Mouse (Mus musculus) lung, postnatal 0 days (tissue): ENCODE measurements around the gene Hist2h3c1. TPM values are rescaled to one million over a fixed set of nuclear protein-coding genes. Genes with fewer than 3 reads are reported as not detected.
"Not testable (repeated sequence)": the region's sequence is repeated elsewhere in the genome, so short reads cannot be mapped to it uniquely, and the experiment has no call there.

Source experiments
- ATAC-seq: fragments of 200-750 bp; cut with Nextera tagmentation; 2 replicates; pipeline ENCODE4 v1.8.0; 2017; ENCODE audit warnings: moderate library complexity
- DNase-seq: peaks from one replicate; pipeline ENCODE4 v3.0.0-alpha.2; 2016; ENCODE audit warnings: low spot score
- H3K27ac ChIP-seq: fragments of 300-500 bp; sonication (generic); 2 replicates; pipeline ENCODE4 v1.5.1; 2014; ENCODE audit warnings: antibody characterized with exemption, mild to moderate bottlenecking, low read length, mixed read lengths
- H3K27me3 ChIP-seq: fragments of 300-500 bp; sonication (generic); replicated peaks from 2 replicates; pipeline ENCODE4 v1.6.1; 2014; ENCODE audit warnings: low read length, mixed read lengths; ENCODE audit not compliant: insufficient read depth
- H3K36me3 ChIP-seq: fragments of 300-500 bp; sonication (generic); 2 replicates; pipeline ENCODE4 v1.6.1; 2014; ENCODE audit warnings: low read length, mixed read lengths; ENCODE audit not compliant: insufficient read depth
- H3K4me1 ChIP-seq: fragments of 300-500 bp; sonication (generic); 2 replicates; pipeline ENCODE4 v1.6.1; 2014; ENCODE audit warnings: antibody characterized with exemption, low read depth, low read length, mixed read lengths; ENCODE audit not compliant: insufficient read depth
- H3K4me2 ChIP-seq: fragments of 300-500 bp; sonication (generic); replicated peaks from 2 replicates; pipeline ENCODE4 v1.6.1; 2014; ENCODE audit warnings: low read depth, mild to moderate bottlenecking, low read length, moderate library complexity, mixed read lengths
- H3K4me3 ChIP-seq: fragments of 300-500 bp; sonication (generic); 2 replicates; pipeline ENCODE4 v1.5.1; 2014; ENCODE audit warnings: low read depth, low read length
- H3K9ac ChIP-seq: fragments of 300-500 bp; sonication (generic); replicated peaks from 2 replicates; pipeline ENCODE4 v1.6.1; 2014; ENCODE audit warnings: low read depth, mild to moderate bottlenecking
- H3K9me3 ChIP-seq: fragments of 300-500 bp; sonication (generic); 2 replicates; pipeline ENCODE4 v1.6.1; 2016; ENCODE audit warnings: low read length, mixed read lengths
- CTCF ChIP-seq: IDR thresholded peaks from 2 replicates; pipeline ENCODE4 v1.5.1; 2016; ENCODE audit warnings: antibody characterized with exemption, mild to moderate bottlenecking
- EP300 ChIP-seq: IDR thresholded peaks from 2 replicates; pipeline ENCODE4 v1.6.1; 2016; ENCODE audit warnings: antibody characterized with exemption, mild to moderate bottlenecking, control low read depth
- WGBS: fragments of 180-500 bp; shearing (Covaris S2); extraction: QIAGEN DNeasy Blood & Tissue Kit; methylation state at CpG from one replicate; pipeline ENCODE4 v1.1.7; 2014; 5-methylcytosine and 5-hydroxymethylcytosine counted together
- microRNA-seq: library from miRNA; unstranded; fragments of <30 nt; microRNA quantifications from one replicate; pipeline ENCODE4, GENCODE M21; 2016
- polyA plus RNA-seq: library from polyadenylated mRNA; unstranded; fragments of >200 nt; fragmentation: Nextera tagmentation; extraction: Ambion mirVana; gene quantifications from 2 replicates; pipeline ENCODE4 v1.2.1, GENCODE M21; 2015

Hist2h3c1 gene
- polyA plus RNA-seq, 1 experiment from 2014 or later = not detected

- H3K4me2 ChIP-seq = no peak overlapping the region
- WGBS = 16% methylated on average over 4 of the region's 4 CpGs
- TF ChIP-seq CTCF = peak; percentile 65
- TF ChIP-seq EP300 = no peak
- H3K27me3 ChIP-seq = no peaks in the 10 kb centered on the region
- no peaks in the 10 kb centered on the region for H3K36me3 ChIP-seq
- H3K27ac ChIP-seq = no peak overlapping the region
- no peaks in the 10 kb centered on the region for H3K4me1 ChIP-seq
- H3K9me3 ChIP-seq = no peaks in the 10 kb centered on the region
- ATAC-seq = no peak
- H3K4me3 ChIP-seq = no peak overlapping the region
- H3K9ac ChIP-seq = no peak overlapping the region
- peak; percentile 64 for DNase-seq
These were observed 38.0 kb downstream of the Hist2h3c1 start for GRCm38 (mm10) chr3:96284457-96284856.

- WGBS = 87% methylated on average over 11 of the region's 11 CpGs
- not testable (repeated sequence) for H3K4me3 ChIP-seq, H3K36me3 ChIP-seq, ATAC-seq, H3K4me1 ChIP-seq, H3K4me2 ChIP-seq, H3K9ac ChIP-seq, DNase-seq, H3K9me3 ChIP-seq, H3K27me3 ChIP-seq, H3K27ac ChIP-seq
- peak; percentile 89 for TF ChIP-seq CTCF
These were observed 40.8 kb downstream of the Hist2h3c1 start for GRCm38 (mm10) chr3:96287334-96287733.

GRCm38 (mm10) chr3:96289201-96289600, 42.7 kb downstream of the Hist2h3c1 start:
- DNase-seq = no peak
- no peak for ATAC-seq
- TF ChIP-seq EP300 = no peak
- Histone ChIP-seq H3K27me3 (no peaks in the 10 kb centered on the region), H3K4me2 (no peak overlapping the region), H3K36me3 (no peaks in the 10 kb centered on the region), H3K4me3 (no peak overlapping the region), H3K4me1 (no peaks in the 10 kb centered on the region), H3K9me3 (no peaks in the 10 kb centered on the region), H3K27ac (no peak overlapping the region), H3K9ac (no peak overlapping the region)
- WGBS = 60% methylated on average over 3 of the region's 3 CpGs

- H3K36me3 ChIP-seq, H3K4me3 ChIP-seq, H3K27me3 ChIP-seq, ATAC-seq, H3K4me2 ChIP-seq, H3K9ac ChIP-seq, H3K27ac ChIP-seq, H3K4me1 ChIP-seq, H3K9me3 ChIP-seq, DNase-seq: not testable (repeated sequence)
- WGBS = 86% methylated on average over 3 of the region's 3 CpGs
These were observed 44.2 kb downstream of the Hist2h3c1 start for GRCm38 (mm10) chr3:96290727-96291126.

- TF ChIP-seq EP300 (no peak), CTCF (no peak)
- Histone ChIP-seq H3K9ac (no peak overlapping the region), H3K4me1 (no peaks in the 10 kb centered on the region), H3K4me2 (no peak overlapping the region), H3K36me3 (no peaks in the 10 kb centered on the region), H3K27ac (no peak overlapping the region), H3K27me3 (no peaks in the 10 kb centered on the region), H3K9me3 (no peaks in the 10 kb centered on the region), H3K4me3 (no peak overlapping the region)
- no peak for ATAC-seq
- DNase-seq = no peak
- 49% methylated on average over 6 of the region's 6 CpGs for WGBS
These were observed 46.2 kb downstream of the Hist2h3c1 start for GRCm38 (mm10) chr3:96292641-96293040.

GRCm38 (mm10) chr3:96293368-96293767, 46.9 kb downstream of the Hist2h3c1 start:
- Histone ChIP-seq H3K4me1 (no peaks in the 10 kb centered on the region), H3K9me3 (no peaks in the 10 kb centered on the region), H3K36me3 (no peaks in the 10 kb centered on the region), H3K27me3 (no peaks in the 10 kb centered on the region), H3K9ac (no peak overlapping the region), H3K4me3 (no peak overlapping the region), H3K27ac (no peak overlapping the region), H3K4me2 (no peak overlapping the region)
- TF ChIP-seq CTCF = no peak
- no peak for TF ChIP-seq EP300
- DNase-seq = no peak
- WGBS = 45% methylated on average over 5 of the region's 5 CpGs
- ATAC-seq = no peak

GRCm38 (mm10) chr3:96293787-96294186, 47.3 kb downstream of the Hist2h3c1 start, which contains the start of gene Fcgr1:
Gene Fcgr1, minus strand, starts transcription at chr3:96293969.
- DNase-seq (no peak), ATAC-seq (no peak)
- Histone ChIP-seq H3K27ac (no peak within 1 kb of the TSS), H3K4me2 (no peak within 1 kb of the TSS), H3K4me3 (no peak within 1 kb of the TSS), H3K9ac (no peak within 1 kb of the TSS), H3K9me3 (no peaks in the 10 kb centered on the region), H3K4me1 (no peaks in the 10 kb centered on the region), H3K27me3 (no peaks in the 10 kb centered on the region), H3K36me3 (no peaks in the 10 kb centered on the region)
- 73% methylated on average over 4 of the region's 4 CpGs for WGBS
- TF ChIP-seq EP300 (no peak), CTCF (no peak)

Small RNAs within 50 kb of the gene (microRNA-seq; reads per million reads assigned to microRNA genes)
- not detected for gene Gm44492
- not detected for gene Gm47311
- not detected for gene Gm47313

Other genes with a start within 250 kb of the Hist2h3c1 start
- gene Vps45, start 188.2 kb upstream of the Hist2h3c1 start, polyA plus RNA-seq = 32.3 and 32.8 TPM in 2 replicates
- 30.2 and 30.6 TPM in 2 replicates for gene Otud7b, start 142.2 kb upstream of the Hist2h3c1 start, polyA plus RNA-seq
- 7.5 and 11.3 TPM in 2 replicates for gene Mtmr11, start 84.7 kb upstream of the Hist2h3c1 start, polyA plus RNA-seq
- 64.4 and 68.4 TPM in 2 replicates for gene Sf3b4, start 74.4 kb upstream of the Hist2h3c1 start, polyA plus RNA-seq
- gene Sv2a, start 65.5 kb upstream of the Hist2h3c1 start, polyA plus RNA-seq = 1.9 and 2.2 TPM in 2 replicates
- gene Bola1, start 27.0 kb upstream of the Hist2h3c1 start, polyA plus RNA-seq = 50.1 and 51.1 TPM in 2 replicates
- 0.31 TPM in 1 of 2 replicates, not detected in the other for gene Hist2h2ab, start 26.8 kb upstream of the Hist2h3c1 start, polyA plus RNA-seq
- gene Hist2h2ac, start 25.8 kb upstream of the Hist2h3c1 start, polyA plus RNA-seq = 3.0 and 3.6 TPM in 2 replicates
- 2.3 and 4.0 TPM in 2 replicates for gene Hist2h2be, start 25.6 kb upstream of the Hist2h3c1 start, polyA plus RNA-seq
- 1.8 and 2.2 TPM in 2 replicates for gene Hist2h3c2, start 7.6 kb upstream of the Hist2h3c1 start, polyA plus RNA-seq
- 168 and 196 TPM in 2 replicates for gene Hist2h2aa2, start 6.4 kb upstream of the Hist2h3c1 start, polyA plus RNA-seq
- 56.2 and 60.0 TPM in 2 replicates for gene Hist2h2aa1, start 1.2 kb upstream of the Hist2h3c1 start, polyA plus RNA-seq
- gene Hist2h4, start 16.6 kb downstream of the Hist2h3c1 start, polyA plus RNA-seq = 9.7 and 9.8 TPM in 2 replicates
- gene Hist2h3b, start 22.0 kb downstream of the Hist2h3c1 start, polyA plus RNA-seq = 12.5 and 12.9 TPM in 2 replicates
- 0.48 and 2.9 TPM in 2 replicates for gene Hist2h2bb, start 23.1 kb downstream of the Hist2h3c1 start, polyA plus RNA-seq
- 4.7 and 5.3 TPM in 2 replicates for gene Fcgr1, start 47.3 kb downstream of the Hist2h3c1 start, polyA plus RNA-seq
- 0.12 and 0.19 TPM in 2 replicates for gene BC107364, start 205.6 kb downstream of the Hist2h3c1 start, polyA plus RNA-seq